Mouse (Mus musculus) heart, postnatal 0 days (tissue): Measurements from ENCODE around the gene Trim31. TPM values are rescaled to one million over a fixed set of nuclear protein-coding genes. Genes with fewer than 3 reads are reported as not detected.

Source experiments
- ATAC-seq: fragments of 200-750 bp; cut with Nextera tagmentation; 2 replicates; pipeline ENCODE4 v1.8.0; 2017; ENCODE audit warnings: low read depth, moderate number of reproducible peaks, moderate library complexity; ENCODE audit not compliant: insufficient read depth
- DNase-seq: peaks from one replicate; pipeline ENCODE4 v3.0.0-alpha.2; 2016; ENCODE audit warnings: low spot score
- H3K27ac ChIP-seq: fragments of 300-500 bp; sonication (generic); 2 replicates; pipeline ENCODE4 v1.5.1; 2014; ENCODE audit warnings: low read depth, mild to moderate bottlenecking
- H3K27me3 ChIP-seq: fragments of 300-500 bp; sonication (generic); 2 replicates; pipeline ENCODE4 v1.6.1; 2014; ENCODE audit warnings: low read length, mixed read lengths; ENCODE audit not compliant: control insufficient read depth, insufficient read depth
- H3K36me3 ChIP-seq: fragments of 300-500 bp; sonication (generic); replicated peaks from 2 replicates; pipeline ENCODE4 v1.6.1; 2014; ENCODE audit warnings: low read length, mixed read lengths; ENCODE audit not compliant: control insufficient read depth, insufficient read depth
- H3K4me1 ChIP-seq: fragments of 300-500 bp; sonication (generic); 2 replicates; pipeline ENCODE4 v1.6.1; 2014; ENCODE audit warnings: antibody characterized with exemption; ENCODE audit not compliant: control insufficient read depth, insufficient read depth
- H3K4me2 ChIP-seq: fragments of 300-500 bp; sonication (generic); 2 replicates; pipeline ENCODE4 v1.6.1; 2014; ENCODE audit warnings: low read depth, mild to moderate bottlenecking, low read length, moderate library complexity
- H3K4me3 ChIP-seq: fragments of 300-500 bp; sonication (generic); 2 replicates; pipeline ENCODE4 v1.5.1; 2014; ENCODE audit warnings: low read depth, low read length
- H3K9ac ChIP-seq: fragments of 300-500 bp; sonication (generic); replicated peaks from 2 replicates; pipeline ENCODE4 v1.6.1; 2014; ENCODE audit warnings: low read depth, low read length, mixed read lengths
- H3K9me3 ChIP-seq: fragments of 300-500 bp; sonication (generic); replicated peaks from 2 replicates; pipeline ENCODE4 v1.6.1; 2016; ENCODE audit warnings: low read length; ENCODE audit not compliant: control insufficient read depth
- CTCF ChIP-seq: IDR thresholded peaks from 2 replicates; pipeline ENCODE4 v1.5.1; 2016; ENCODE audit warnings: antibody characterized with exemption, control low read depth, low read depth
- EP300 ChIP-seq: IDR thresholded peaks from 2 replicates; pipeline ENCODE4 v1.6.1; 2016; ENCODE audit warnings: antibody characterized with exemption, low read depth
- WGBS: fragments of 180-500 bp; shearing (Covaris S2); extraction: QIAGEN DNeasy Blood & Tissue Kit; methylation state at CpG from one replicate; pipeline ENCODE4 v1.1.7; 2014; 5-methylcytosine and 5-hydroxymethylcytosine counted together
- polyA plus RNA-seq: library from polyadenylated mRNA; unstranded; fragments of >200 nt; fragmentation: Nextera tagmentation; extraction: Ambion mirVana; gene quantifications from 2 replicates; pipeline ENCODE4 v1.2.1, GENCODE M21; 2015
- total RNA-seq: library from RNA; depleted of rRNA; stranded (reverse); fragments of >200 nt; gene quantifications from 2 replicates; pipeline ENCODE4 v1.2.3, GENCODE M21; 2014; ENCODE audit warnings: low replicate concordance

The Trim31 gene
- total and polyA plus RNA-seq, 2 experiments from 2014 or later = not detected

DNA sequence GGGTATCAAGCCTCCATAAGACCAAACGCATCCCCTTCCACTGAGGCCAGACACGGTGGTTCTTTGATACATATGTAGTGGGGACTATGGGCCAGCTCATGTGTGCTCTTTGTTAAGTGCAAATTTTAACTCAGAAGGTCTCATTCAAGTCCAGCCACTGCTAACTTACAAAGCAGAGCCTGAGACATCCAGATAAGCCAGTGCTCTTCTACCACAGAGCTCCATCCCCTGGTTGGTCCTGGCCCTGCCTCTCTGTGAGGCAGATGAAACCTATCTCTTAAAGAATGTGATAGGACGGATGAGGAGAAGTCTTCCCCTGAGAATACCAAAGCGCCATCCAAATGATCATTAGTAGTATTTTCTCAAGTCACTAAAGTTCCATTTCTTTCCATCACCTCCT is 1.5 kb downstream of the Trim31 start:
- no peaks in the 10 kb centered on the region for H3K36me3 ChIP-seq
- H3K27ac ChIP-seq = no peak overlapping the region
- no peaks in the 10 kb centered on the region for H3K4me1 ChIP-seq
- 69% methylated on average over 4 of the region's 4 CpGs for WGBS
- DNase-seq = no peak
- TF ChIP-seq EP300 (no peak), CTCF (no peak)
- ATAC-seq = no peak
- H3K4me2 ChIP-seq = no peak overlapping the region
- no peaks in the 10 kb centered on the region for H3K27me3 ChIP-seq
- no peak overlapping the region for H3K9ac ChIP-seq
- H3K4me3 ChIP-seq = no peak overlapping the region
- no peaks in the 10 kb centered on the region for H3K9me3 ChIP-seq

DNA sequence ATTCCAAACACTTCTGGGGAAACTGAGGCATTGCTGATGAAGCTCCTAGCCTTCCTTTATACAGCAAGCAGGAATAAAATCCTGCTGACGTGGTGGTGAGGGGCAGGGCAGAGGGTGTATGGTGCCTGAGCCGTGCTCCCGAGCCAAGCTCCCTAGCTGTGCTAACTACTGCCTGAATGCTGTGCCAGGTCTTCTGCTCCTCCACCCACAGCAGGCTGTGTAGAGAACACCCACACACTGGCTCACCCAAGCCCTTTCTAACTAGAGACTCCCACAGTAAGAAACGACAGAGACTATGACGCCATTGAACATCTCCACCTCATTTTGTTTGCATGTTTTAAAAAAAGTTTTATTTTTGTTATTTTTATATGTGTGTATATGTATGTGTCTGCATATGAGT is 2.1 kb downstream of the Trim31 start:
- Histone ChIP-seq H3K9ac (no peak overlapping the region), H3K36me3 (no peaks in the 10 kb centered on the region), H3K27me3 (no peaks in the 10 kb centered on the region), H3K9me3 (no peaks in the 10 kb centered on the region), H3K4me1 (no peaks in the 10 kb centered on the region), H3K27ac (no peak overlapping the region), H3K4me3 (no peak overlapping the region), H3K4me2 (no peak overlapping the region)
- no peak for DNase-seq
- WGBS = 81% methylated on average over 5 of the region's 5 CpGs
- TF ChIP-seq CTCF (no peak), EP300 (no peak)
- no peak for ATAC-seq

DNA sequence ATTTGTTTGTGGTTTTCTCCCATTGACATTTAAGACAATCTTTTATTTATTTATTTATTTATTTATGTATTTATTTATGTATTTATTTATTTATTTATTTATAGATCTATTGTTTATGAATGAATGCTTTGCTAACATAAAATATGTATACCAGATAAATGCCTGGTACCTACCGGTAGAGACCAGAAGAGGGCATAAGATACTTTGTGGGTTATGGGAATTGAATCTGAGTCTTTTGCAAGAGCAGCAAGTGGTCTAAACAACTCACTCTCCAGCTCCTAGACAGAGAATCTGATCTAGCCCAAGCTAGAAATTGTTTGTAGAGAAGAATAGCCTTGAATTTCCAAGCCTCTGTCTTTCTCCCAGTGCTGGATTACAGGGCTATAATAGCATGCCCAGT is 2.8 kb downstream of the Trim31 start:
- H3K27me3 ChIP-seq = no peaks in the 10 kb centered on the region
- no peaks in the 10 kb centered on the region for H3K9me3 ChIP-seq
- H3K9ac ChIP-seq = no peak overlapping the region
- ATAC-seq (no peak), DNase-seq (no peak)
- WGBS = 37% methylated on average over 1 of the region's 1 CpGs
- TF ChIP-seq CTCF = peak; percentile 24
- no peak for TF ChIP-seq EP300
- H3K27ac ChIP-seq = no peak overlapping the region
- H3K36me3 ChIP-seq = no peaks in the 10 kb centered on the region
- H3K4me2 ChIP-seq = no peak overlapping the region
- no peaks in the 10 kb centered on the region for H3K4me1 ChIP-seq
- H3K4me3 ChIP-seq = no peak overlapping the region

DNA sequence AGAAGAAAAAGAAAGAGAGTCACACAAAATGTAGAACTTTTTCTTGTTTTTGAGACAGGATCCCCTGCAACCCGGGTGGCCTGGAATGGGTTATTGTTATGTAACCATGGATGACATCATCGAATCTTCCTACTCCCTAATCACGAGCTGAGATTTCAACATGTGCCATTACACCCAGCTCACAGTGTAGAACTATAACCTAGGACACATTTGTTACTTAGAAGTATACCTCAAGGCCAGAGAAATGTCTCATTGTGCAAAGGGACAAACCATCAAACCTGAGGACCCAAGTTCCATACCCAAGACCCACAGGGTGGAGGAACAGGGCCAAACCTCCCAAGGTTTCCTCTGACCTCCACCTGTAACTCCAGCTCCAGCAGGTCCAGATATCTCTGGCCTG is 5.7 kb downstream of the Trim31 start:
- H3K4me3 ChIP-seq = no peak overlapping the region
- ATAC-seq = no peak
- no peaks in the 10 kb centered on the region for H3K9me3 ChIP-seq
- no peak for DNase-seq
- H3K9ac ChIP-seq = no peak overlapping the region
- TF ChIP-seq CTCF (no peak), EP300 (no peak)
- H3K27me3 ChIP-seq = no peaks in the 10 kb centered on the region
- H3K36me3 ChIP-seq = no peaks in the 10 kb centered on the region
- no peaks in the 10 kb centered on the region for H3K4me1 ChIP-seq
- H3K4me2 ChIP-seq = no peak overlapping the region
- H3K27ac ChIP-seq = no peak overlapping the region
- WGBS = 56% methylated on average over 3 of the region's 3 CpGs

DNA sequence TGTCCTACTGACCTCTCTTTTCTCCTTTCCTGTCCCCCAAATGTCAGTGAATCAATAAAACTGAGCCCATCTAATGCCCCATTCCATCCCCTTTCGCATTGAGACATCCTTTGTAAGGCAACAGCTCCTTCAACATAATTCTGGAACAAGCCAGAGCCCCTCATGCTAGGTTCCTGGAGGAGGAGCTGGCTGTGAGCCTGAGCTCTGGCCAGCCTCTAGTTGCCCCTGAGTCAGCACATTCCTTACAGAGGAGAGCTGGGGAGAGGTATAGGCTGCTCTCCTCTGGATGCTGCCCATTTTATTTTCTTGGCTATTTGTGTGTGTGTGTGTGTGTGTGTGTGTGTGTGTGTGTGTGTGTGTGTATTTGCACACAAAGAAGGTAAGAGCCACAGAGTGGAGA is 10.3 kb downstream of the Trim31 start:
- DNase-seq = no peak
- H3K27me3 ChIP-seq = peaks cover 8% of the 10 kb centered on the region
- no peak overlapping the region for H3K9ac ChIP-seq
- H3K4me1 ChIP-seq = no peaks in the 10 kb centered on the region
- H3K4me2 ChIP-seq = no peak overlapping the region
- TF ChIP-seq CTCF (no peak), EP300 (no peak)
- WGBS = 48% methylated on average over 1 of the region's 1 CpGs
- H3K4me3 ChIP-seq = no peak overlapping the region
- ATAC-seq = no peak
- no peaks in the 10 kb centered on the region for H3K9me3 ChIP-seq
- H3K36me3 ChIP-seq = no peaks in the 10 kb centered on the region
- no peak overlapping the region for H3K27ac ChIP-seq

DNA sequence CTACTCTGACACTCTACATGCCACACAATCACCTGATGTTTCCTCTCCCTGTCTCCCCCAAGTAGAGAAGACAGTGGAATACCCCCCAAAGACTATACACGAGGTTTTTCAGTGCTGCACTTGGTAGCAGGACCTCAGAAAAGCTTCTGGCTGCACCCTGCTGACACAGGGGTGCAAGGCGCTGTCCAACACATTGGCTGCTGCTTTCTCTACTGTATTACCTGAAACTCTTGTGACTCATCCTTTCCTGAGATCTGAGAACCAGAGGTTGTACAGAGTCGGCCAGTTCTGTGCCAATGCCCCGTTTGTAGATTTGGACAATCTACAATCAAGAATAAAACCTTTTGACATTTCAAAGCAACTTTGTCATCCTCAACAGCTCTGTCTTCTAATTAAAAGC is 11.9 kb downstream of the Trim31 start:
- no peak overlapping the region for H3K4me2 ChIP-seq
- H3K4me1 ChIP-seq = no peaks in the 10 kb centered on the region
- H3K27me3 ChIP-seq = peaks cover 11% of the 10 kb centered on the region
- DNase-seq (no peak), ATAC-seq (no peak)
- H3K9ac ChIP-seq = no peak overlapping the region
- H3K9me3 ChIP-seq = no peaks in the 10 kb centered on the region
- no peak overlapping the region for H3K27ac ChIP-seq
- 33% methylated on average over 4 of the region's 4 CpGs for WGBS
- no peaks in the 10 kb centered on the region for H3K36me3 ChIP-seq
- no peak overlapping the region for H3K4me3 ChIP-seq
- TF ChIP-seq CTCF (no peak), EP300 (no peak)
